Mouse (Mus musculus): ENCODE results near the gene Nr6a1.
A peak's percentile ranks its signal among the peaks of the same experiment; 100 is the strongest.

Nr6a1 gene

GRCm38 (mm10) chr2:38937396-38937795, 9.9 kb upstream of the Nr6a1 start:
- DNase-seq (ENCODE audit: low read depth, low spot score) = no peak

GRCm38 (mm10) chr2:38936721-38937378, 9.4 kb upstream of the Nr6a1 start:
- DNase-seq (ENCODE audit: low read depth, low spot score) = no peak

GRCm38 (mm10) chr2:38934936-38935335, 7.4 kb upstream of the Nr6a1 start:
- DNase-seq (ENCODE audit: low read depth, low spot score) = no peak

GRCm38 (mm10) chr2:38933931-38934330, 6.4 kb upstream of the Nr6a1 start:
- DNase-seq (ENCODE audit: low read depth, low spot score) = no peak

- peak; percentile 74 for DNase-seq (ENCODE audit: low read depth, low spot score)
These were observed 4.6 kb upstream of the Nr6a1 start, which contains the start of gene Olfml2a for GRCm38 (mm10) chr2:38931851-38932667. Gene Olfml2a (plus strand): TSS chr2:38931978.

- no peak for DNase-seq (ENCODE audit: low read depth, low spot score)
These were observed 2.8 kb upstream of the Nr6a1 start for GRCm38 (mm10) chr2:38930269-38930668.

GRCm38 (mm10) chr2:38926145-38926891, 1.2 kb downstream of the Nr6a1 start:
- peak; percentile 96 for DNase-seq (ENCODE audit: low read depth, low spot score)

GRCm38 (mm10) chr2:38925171-38926080, 2.1 kb downstream of the Nr6a1 start:
- peak; percentile 29 for DNase-seq (ENCODE audit: low read depth, low spot score)

GRCm38 (mm10) chr2:38924571-38924970, 2.9 kb downstream of the Nr6a1 start:
- DNase-seq (ENCODE audit: low read depth, low spot score) = no peak

GRCm38 (mm10) chr2:38923911-38924310, 3.6 kb downstream of the Nr6a1 start:
- DNase-seq (ENCODE audit: low read depth, low spot score) = no peak

GRCm38 (mm10) chr2:38923471-38923870, 4.0 kb downstream of the Nr6a1 start:
- no peak for DNase-seq (ENCODE audit: low read depth, low spot score)

GRCm38 (mm10) chr2:38921374-38921773, 6.1 kb downstream of the Nr6a1 start:
- DNase-seq (ENCODE audit: low read depth, low spot score) = no peak

GRCm38 (mm10) chr2:38916947-38917691, 10.4 kb downstream of the Nr6a1 start:
- DNase-seq (ENCODE audit: low read depth, low spot score) = no peak

GRCm38 (mm10) chr2:38914965-38915364, 12.5 kb downstream of the Nr6a1 start:
- DNase-seq (ENCODE audit: low read depth, low spot score) = no peak

GRCm38 (mm10) chr2:38914517-38914916, 13.0 kb downstream of the Nr6a1 start:
- DNase-seq (ENCODE audit: low read depth, low spot score) = no peak

- DNase-seq (ENCODE audit: low read depth, low spot score) = no peak
These were observed 18.9 kb downstream of the Nr6a1 start for GRCm38 (mm10) chr2:38908604-38909003.

- no peak for DNase-seq (ENCODE audit: low read depth, low spot score)
These were observed 21.4 kb downstream of the Nr6a1 start for GRCm38 (mm10) chr2:38906097-38906496.

GRCm38 (mm10) chr2:38904290-38904689, 23.2 kb downstream of the Nr6a1 start:
- DNase-seq (ENCODE audit: low read depth, low spot score) = no peak

GRCm38 (mm10) chr2:38902866-38903265, 24.6 kb downstream of the Nr6a1 start:
- no peak for DNase-seq (ENCODE audit: low read depth, low spot score)

- DNase-seq (ENCODE audit: low read depth, low spot score) = no peak
These were observed 46.4 kb downstream of the Nr6a1 start for GRCm38 (mm10) chr2:38880907-38881672.

Data from CD4-positive helper T cell, adult 2 months (primary cell).